Mouse (Mus musculus) heart, postnatal 4 days (tissue): Measurements from ENCODE around the gene Fnbp1. TPM values are rescaled to one million over a fixed set of nuclear protein-coding genes. Genes with fewer than 3 reads are reported as not detected.

Experiments
- DNase-seq: peaks from one replicate; pipeline ENCODE4 v3.0.0; 2021
- total RNA-seq, 2 experiments: library from RNA; stranded (reverse); gene quantifications; 2 replicates each; pipeline ENCODE4 v1.2.3; 2021

The Fnbp1 gene
- total RNA-seq, 2 experiments from 2014 or later = 52.9 to 59.1 TPM

DNA sequence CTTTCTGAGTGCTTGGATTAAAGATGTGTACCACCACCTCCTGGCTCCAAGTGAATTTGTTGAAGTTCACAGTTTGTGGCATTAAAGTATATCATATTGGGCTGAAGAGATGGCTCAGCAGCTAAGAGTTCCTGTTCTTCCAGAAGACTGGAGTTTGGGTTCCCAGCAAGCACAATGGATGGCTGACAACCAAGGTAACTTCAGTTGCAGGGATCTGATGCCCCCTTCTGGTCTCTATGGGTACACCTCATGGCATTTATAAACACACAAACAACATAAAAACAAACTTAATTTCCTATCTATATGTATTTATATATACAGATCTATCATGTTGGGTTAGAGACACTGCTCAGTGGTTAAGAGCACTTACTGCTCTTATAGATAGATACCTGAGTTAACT is 9.0 kb upstream of the Fnbp1 start:
- DNase-seq = no peak

DNA sequence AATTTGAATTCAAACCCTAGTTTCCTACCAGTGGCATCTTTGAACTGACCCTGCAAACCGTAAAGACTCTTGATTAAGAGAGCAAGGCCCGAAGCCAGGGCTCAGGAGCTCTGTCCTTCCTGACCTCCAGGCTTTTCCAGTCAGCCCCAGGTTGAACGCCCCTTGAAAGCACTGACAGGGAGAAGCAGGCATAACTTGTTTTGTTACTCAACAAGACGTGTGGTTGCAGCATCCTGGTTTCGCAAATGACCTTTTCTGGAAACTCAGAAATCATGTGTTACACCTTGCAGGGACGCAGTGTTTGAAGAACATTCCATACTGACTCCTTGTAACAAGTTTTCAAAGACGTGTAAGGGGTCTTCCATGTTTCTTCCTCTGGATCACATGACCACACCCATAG is 5.2 kb upstream of the Fnbp1 start:
- no peak for DNase-seq

DNA sequence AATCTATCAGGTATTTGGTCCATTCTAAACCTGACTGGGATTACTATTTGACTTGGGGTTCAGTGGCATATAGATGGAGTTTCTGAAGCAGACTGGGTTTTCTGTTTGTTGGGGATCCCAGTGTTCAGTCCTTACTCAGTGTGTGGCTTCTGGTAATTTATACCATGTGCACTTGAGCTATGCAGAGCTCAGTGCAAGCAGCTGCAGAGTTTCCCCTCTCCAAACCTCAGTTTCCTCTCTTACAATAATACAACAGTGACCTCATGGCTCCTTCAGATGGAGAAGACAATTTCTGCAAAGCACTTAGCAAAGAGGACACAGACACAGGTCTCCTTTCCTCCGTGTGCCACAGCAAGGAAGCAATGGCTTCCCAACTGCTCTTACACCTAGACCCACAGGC is 3.1 kb upstream of the Fnbp1 start:
- no peak for DNase-seq

DNA sequence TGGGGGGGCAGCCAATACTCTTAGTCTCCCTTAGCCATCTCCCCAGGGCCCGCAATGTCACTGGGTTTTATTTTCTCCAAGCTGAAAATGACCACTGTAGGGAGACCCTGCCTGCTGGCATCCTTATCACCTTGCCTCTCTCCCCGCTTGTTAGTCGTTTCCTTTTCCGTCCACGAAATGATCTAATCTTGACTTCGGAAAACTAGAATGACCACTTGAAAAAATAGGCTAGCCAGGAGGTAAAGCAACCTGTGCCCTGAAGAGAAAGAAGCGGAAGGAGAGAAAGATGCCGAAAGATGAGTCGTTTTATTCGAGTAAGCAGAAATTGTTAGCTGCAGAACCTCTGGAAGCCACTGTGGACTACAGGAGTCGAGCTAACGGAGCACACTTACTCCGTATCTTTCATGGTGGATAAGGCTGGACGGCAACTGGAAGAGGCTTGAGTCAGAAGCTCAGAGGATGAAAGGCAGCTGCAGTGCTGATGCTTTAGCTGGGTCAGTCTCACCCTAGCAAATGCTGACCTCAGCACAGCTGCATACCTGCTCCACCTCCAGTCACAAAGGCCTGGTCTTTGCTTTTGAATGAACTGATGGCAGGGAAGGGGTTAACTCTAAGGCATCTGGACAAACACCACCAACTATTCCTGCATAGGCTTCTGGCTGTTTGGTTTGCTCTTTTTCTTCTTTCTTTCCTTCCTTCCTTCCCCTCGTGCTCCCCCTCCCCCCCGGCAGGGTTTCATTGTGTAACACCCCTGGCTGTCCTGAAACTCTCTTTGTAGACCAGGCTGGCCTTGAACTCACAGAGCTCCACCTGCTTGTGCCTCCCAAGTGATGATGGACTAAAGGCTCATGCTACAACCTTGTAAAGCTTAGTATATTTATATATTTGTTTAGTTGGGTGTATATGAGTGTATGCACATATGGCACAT is 2.2 kb upstream of the Fnbp1 start:
- no peak for DNase-seq

DNA sequence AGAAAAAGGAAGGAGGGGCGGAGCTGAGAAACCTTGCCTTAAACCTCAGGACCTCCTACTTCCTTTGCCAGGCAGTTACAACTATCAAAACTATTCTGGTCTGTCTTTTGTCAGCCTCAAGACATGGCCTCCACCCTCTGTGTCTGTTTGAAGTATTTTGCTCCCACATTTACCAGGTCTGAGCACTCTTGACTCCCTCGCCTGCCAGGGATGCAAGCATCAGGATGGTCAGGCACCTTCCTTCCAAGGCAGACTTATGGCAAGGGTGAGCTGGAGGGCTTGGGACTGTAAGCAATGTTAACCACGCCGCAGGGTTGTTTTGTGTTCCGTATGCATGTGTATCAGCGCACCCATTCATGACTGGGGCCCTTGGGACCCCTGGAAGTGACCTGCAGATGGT is 1.5 kb upstream of the Fnbp1 start:
- DNase-seq = no peak

DNA sequence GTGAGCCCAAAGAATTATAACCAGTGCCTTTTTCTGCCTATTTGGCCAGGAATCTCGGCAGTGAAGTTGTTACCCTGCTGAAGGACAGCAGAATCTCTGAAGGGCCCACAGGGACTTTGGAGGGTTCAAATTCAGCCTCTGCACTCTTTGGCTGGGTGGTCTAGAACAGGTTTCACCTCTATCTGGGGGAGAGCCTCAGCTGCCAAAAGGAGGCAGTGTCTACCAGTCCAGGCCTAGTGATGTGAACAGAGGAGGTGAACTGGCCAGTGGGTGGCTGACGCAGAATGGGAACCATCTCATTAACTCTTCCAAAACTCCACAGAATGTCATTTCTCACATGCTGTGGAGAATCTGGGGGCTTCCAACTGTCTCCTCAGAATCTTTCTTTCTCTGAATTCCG is 697 bp upstream of the Fnbp1 start:
- DNase-seq = no peak

DNA sequence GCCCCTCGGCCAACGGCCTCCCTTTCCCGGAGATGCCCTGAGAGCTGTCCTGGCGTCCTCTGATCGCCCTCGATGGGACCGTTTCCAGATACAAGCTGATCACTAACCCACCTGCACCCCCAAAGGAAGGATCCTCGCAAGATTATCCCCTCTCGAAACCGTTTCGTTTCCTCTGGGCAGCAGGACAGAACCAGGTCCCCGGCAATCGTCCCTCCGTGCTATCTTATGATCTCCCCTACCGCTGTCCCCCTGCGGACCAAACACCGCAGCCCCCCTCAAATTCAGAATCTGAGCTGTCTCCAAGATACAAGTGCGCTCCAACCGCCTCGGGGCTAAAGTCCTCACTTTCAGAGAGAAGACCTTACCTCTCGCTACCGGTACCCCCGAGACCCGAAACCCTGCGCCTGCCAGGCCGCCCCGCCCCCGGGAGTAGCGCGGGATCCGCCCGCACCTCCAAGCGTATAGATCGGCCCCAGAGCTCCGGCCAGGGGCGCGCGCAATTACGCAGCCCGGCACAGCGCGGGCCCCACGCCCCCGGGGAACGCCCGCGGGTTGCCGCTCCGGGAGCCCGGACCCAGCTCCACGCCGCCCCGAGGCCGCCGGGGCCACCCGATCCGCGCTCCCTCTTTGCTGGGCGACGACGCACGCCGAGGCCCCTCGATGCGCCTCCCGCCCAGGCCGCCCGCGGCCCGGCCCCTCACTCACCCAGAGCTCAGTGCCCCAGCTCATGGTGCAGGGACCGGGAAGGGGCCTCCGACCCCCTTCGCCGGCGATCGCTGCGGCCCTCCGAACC is 538 bp downstream of the Fnbp1 start:
- DNase-seq = peak; percentile 45

DNA sequence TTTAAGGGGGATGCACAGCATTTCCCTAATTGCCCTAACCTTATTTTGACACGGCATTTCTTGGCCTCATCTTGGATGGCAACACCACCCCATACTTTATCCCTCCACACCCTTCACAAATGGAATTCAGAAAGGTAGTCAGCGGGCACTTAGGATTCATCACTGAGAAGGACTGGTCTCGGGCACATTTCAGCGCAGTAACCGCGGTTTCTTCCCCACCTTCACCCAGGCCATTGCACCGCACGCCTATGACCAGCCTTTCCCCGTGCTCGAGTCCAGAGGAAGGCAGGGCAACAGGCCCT is 1.1 kb downstream of the Fnbp1 start:
- no peak for DNase-seq

DNA sequence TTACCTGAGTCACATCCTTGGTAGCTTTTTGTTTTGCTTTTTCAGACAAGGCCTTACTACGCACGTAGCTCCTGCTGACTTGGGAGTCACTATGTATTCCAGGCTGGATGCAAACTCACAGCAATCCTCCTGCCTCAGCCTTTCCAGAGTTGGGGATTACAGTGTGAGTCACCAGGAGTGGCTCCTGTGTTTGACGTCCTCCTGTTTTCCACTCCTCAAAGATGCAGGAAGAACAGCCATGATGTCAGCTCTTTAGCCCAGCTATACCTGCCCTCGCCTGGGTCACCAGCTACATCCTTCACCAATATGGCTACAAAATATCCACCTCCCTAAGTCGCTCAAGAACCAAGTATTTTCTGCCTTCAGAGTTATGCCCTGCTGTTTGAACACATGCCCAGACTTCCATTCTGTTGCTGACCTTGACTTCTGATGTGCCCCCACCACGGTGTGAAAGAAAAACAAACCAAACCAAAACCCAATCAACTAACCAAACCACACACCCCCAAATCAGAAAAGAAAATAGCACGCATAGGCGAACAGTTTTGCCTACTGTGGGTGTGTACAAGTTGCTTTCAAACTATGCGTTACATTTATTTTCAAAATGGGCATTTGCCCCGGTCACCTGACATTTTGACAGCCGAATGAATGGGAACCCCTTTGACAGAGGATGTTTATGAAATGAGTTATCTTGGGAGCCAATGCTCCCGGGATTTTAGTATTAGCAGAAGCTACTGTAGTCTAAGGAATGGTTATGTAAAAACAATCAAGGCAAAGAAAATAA is 1.6 kb downstream of the Fnbp1 start:
- DNase-seq = no peak

DNA sequence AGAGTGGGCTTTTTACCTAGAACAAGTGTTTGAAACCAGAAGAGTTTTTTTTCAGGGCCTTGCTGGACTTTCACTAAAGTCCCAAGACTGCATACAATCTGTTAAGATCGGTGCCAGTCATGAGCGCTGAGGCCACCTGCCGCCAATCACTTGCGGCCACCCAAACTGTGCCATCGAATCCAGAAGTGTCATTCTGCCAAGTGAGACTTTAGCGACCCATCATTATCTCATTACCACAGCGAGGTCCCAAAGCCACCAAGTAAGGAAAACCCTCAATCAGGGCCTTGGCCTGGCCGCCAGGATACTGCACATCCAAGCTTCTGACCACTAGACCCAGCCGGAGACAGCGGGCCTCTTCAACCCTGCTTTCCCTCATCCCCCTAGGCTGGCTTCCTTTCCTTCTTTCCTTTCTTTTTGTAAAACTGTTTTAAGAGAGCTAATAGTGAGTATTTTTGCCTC is 2.6 kb downstream of the Fnbp1 start:
- DNase-seq = no peak

DNA sequence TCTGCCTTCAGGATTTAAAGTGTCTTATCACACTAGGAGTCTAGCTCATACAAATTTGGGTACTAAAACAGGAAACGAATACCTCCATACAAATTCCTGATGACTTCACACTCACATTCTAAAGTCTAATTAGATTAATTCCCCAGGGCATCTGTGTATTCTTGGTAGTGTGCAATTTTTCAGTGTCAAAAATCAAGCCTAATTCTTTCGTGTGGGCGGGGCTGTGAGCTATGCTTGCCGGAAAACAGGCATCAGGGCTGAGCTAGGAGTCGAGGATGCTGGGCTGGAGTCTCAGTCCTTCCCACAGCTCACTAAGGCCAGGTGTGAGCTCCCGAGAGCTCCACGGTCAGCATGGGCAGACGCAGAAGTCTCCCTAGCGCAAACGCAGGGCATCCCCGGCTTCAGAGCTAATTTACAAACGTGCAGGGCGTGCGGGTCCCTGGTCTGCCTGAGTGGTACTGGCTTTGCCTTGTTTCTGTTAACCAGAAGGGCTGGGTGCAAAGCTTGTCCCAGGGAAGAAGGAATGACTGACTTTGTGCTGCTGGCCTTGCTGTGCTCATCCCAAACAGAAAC is 4.7 kb downstream of the Fnbp1 start:
- DNase-seq = no peak

DNA sequence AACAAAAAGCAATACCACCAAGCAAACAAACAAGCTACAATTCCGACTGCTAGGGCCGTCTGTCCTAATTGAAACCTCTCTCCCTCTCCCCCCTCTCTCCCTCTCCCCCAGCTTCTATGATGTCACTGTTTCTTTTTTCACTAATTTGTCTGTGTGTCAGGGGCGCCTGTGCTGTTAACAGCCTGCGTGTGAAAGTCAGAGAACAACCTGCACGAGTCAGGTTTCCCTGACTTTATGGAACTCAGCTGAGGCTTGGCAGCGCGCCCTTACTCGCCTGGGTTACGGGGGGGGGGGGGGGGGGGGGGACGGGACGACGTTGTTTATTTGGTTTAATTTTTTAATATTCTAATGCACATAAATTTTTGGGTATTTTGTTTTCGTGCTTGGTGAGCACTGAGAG is 5.5 kb downstream of the Fnbp1 start:
- no peak for DNase-seq

DNA sequence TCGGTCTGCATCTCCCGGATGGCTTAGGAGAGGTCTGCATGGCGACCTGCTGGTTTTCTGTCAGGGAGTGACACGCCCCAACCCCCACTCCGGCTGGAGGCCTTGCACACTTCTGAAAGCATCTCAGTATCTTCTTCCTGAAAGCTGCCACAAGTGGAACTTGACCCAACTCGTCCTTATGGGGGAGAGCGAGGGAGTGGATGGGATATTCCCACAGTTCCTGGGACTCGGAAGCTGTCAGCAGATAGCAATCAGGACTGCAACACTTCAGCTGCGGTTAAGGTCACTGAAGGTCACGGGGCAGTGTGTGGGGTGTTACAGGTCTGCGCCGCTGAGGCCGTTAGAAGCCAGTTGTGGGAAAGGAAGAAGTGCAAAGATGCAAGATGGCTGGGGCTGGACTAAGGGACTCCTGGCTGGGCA is 6.3 kb downstream of the Fnbp1 start:
- DNase-seq = no peak

DNA sequence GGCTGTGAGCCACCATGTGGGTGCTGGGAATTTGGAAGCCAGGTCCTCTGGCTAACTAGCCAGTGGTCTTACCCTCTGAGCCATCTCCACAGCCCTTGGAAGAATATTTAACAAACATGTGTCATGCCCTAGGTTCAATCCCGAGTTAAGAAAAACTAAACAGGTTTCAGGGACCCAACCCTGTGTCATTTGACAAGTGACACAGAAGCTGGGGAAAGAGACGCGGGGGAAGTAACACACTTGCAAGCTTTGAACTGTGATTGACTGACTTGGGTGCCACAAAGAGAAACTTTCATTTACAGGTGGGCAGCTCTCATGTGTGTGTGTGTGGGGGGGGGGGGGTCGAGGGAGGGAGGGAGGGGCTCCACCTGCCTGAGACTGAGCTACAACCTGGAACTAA is 7.8 kb downstream of the Fnbp1 start:
- no peak for DNase-seq

DNA sequence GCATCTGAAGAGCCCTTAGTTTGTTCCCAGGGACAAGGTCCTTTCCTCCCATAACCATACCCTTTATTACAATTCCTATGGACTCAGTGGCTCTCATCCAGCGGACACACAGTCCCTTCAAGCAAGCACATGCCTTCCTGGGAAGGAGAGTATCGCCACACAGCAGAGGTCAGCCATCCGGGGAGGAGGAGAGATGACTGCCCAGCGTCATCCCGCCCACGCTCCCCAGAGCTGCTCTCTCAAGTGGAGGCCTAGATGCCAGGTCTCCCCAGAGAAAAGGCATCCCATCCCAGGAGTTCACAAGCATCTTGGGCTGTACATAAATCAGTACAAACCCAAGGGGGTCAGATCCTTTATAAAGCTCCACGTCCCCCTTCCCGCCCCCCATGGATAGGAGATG is 9.1 kb downstream of the Fnbp1 start:
- DNase-seq = peak; percentile 44

DNA sequence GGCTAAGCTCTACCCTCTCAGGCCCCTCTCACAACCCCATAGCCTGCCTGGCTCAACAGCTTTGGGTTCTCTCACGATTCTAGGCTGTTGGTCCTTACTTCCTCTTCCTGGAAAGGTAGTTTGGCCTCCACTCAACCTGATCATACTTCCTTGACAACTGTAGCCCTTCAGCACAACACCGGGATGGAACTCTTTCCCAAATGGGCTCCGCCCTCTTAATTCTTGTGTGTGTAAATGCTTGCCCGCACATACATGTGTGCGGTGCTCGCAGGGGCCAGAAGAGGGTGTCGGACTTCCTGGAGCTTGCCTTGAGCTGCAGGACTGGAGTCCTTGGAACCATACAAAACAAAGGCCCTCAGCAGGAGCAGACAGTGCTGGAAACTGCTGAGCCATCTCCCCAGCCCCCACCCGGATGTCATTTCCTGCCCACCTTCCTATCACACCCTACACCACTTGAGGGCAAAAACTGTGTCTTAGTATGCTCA is 11.0 kb downstream of the Fnbp1 start:
- DNase-seq = peak; percentile 31

DNA sequence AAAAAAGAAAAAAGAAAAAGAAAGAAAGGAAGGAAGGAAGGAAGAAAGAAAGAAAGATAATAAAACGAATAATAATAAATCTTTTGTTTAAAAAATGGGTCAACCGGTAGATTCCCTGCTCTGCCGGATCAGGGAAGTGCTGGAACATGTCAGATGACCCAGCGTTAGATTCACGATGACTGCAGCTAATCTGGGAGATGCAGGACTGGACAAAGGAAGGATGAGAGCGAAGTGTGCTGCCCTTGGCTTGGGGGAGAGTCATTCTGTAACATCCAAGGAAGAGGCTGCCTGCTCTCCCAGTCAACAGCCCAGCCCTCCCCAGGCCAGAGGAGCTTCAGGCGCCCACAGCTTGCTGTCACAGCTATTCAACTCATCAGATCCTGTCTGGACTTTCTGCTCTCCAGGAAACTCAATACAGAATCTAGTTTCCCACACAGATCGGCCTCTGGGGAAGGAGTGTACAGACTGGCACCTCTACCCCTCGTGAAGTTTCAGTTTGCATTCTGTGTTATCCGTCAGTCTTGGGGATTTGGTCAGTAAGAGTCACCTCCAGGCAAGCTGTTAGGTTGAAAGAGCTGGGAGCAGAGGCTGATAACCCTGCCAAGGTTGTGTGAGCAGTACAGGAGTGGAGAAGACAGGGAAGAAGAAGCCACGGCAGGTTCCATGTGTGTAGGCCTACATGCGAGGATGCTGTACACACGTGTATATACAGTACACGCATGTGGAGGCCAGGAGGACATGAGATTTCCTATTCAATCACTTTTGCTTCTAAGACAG is 11.9 kb downstream of the Fnbp1 start:
- DNase-seq = no peak

DNA sequence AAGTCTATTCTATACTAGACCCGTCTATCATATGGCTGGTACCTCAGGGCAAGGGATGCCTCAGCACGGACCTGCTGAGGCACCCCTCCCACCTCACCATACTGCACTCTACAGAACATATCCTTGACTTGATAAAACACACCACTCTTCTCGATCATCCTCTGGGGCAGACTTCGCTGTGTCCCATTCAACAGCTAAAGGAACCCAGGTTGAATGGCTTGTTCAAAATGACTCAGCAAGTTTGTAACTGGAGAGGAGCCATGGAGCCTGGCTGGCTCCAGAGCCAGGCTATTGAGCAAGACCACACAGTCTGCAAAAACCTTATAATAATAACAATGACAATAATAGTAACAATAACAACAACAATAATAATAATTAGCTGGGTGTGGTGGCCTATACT is 13.9 kb downstream of the Fnbp1 start:
- no peak for DNase-seq

DNA sequence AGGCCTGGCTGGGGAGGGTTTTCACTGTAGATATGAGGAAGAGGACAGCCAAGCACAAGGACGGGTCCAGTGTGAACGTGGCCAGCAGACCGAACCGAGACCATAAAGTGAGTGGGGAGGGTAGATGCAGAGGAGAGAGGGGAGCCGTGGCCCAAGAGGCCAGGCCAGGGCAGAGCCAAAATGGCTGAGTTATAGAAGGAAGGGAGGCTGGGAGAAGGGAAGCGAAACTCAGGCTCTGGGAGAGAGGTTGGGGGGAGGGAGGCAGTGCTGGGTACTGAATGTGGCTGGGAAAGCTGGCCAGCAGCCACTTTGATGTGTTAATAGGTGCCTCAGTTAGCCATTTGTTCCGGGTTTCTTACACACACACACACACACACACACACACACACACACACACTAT is 14.6 kb downstream of the Fnbp1 start:
- DNase-seq = no peak

DNA sequence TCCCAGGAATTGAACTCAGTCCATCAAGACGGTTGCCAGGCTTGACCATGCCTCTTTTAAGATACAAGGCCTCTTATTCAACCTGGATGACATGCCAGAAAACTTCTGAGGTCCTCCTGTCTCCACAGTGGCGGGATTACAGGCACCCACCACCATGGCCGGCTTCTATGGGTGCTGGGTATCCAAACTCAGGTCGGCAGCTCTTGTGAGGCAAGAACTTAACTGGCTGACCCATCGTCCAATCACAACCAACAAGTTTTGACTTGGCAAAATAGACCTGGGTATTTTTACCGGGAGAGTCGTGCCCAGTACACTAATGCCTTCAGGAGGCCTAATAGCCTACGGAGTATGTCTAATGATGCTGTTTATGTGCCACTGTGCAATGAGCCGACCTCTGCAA is 15.8 kb downstream of the Fnbp1 start:
- DNase-seq = no peak

DNA sequence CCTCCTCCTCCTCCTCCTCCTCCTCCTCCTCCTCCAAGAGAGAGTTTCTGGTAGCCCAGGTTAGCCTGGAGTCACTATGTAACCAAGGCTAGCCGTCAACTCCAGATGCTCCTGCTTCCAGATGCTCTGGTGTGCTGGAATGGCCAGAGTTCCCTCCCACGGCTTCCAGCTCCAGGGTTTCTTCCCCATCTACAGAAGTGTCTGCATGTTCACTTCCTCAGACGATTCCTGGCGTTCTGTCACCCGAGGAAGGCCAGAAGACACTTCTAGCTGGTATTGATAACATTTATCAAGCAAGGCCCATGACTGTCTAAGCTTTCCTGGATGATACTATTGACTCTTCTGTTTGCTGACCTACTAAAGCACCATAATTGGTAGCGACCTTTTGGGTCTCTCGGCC is 16.7 kb downstream of the Fnbp1 start:
- DNase-seq = no peak

DNA sequence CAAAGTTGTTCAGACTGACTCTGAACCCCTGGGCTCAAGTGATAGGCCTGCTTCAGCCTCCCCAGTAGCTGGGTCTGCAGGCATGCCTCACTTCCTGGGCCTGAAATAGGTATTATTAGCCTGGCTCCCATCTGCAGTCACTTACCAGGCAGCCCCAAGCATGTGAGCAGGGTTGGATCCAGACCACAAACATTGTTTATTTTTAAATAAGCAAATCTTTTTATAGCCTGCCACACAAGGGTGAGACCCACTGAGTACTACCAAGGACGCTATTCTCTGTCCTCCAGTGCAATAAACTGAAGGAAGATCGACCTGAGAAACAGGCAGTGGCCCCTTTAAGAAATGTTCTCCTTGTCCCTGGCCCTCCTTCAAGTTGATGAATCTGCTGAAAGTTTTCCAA is 17.1 kb downstream of the Fnbp1 start:
- no peak for DNase-seq
